Mouse (Mus musculus): ENCODE measurements around the gene Plekhg1.

The Plekhg1 gene

DNA sequence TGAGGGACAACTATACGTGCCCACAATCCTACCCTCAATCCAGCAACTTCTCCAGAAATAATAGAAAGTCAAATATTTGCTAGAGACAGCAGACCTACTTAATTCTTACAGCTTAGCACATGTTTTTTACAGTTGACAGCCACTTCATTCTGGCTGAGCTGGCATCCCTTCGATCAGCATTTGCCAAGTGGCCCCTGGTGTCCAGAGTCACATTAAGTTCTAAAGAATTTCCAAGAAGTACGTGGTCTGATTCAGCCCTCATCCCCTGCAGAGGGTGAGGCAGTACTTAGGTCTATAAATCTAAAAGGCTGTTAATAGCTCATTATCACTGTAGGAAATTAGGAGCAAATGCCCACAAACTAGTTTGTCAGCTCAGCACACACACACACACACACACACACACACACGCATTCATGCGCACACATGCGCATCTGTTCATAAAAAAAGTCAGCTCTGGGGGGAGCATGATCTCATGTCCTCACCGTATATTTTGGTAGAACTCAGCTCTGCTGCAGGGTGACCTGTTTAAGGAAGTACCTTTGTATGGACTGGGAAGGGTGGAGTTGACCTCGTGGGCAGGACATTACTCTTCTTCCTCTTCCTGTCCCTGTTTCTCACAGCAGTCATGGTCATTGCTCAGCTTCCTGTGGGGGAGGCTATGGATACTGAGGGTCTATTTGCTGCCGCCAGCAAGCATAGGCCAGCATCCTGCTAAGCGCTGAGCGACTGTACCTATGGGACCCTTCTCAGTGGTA is 91.6 kb downstream of the Plekhg1 start:
- no peak for DNase-seq

DNA sequence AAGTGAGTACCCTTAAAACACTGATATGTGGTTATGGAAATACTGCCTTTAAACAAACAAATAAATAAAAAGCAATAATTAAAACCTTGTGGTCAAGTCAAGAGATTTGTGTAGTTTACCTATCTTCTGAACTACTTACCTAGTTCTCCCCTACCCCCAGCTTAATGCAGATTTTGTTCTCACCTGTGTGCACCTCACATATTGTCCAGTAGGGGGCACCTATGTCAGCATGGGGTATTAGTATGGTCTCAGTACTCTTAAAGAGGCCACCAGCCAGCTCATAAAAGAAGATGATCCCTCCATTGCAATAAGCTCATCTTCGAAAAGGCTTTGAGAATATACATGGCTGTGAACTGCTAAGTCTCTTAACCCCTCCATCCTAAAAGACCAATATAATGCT is 93.9 kb downstream of the Plekhg1 start:
- DNase-seq: no peak

DNA sequence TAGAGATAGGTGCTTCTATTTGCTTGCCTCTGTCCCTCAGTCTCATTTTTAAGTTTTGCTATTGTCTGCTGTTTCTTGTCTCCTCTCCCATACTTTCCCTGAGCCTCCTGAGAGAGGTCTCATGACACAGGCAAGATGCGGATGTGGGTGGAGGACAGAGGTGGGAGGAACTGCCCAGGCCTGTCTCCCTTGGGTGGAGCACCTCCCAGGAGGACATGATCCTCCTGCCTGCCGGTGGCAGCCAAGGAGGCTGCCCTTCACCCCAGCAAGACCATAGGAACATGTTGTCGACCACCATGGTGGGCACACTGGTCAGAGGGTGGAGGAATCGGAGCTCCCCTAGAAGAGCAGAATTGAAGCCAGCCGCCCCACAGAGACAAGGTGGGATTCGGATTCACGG is 94.5 kb downstream of the Plekhg1 start:
- no peak for DNase-seq

DNA sequence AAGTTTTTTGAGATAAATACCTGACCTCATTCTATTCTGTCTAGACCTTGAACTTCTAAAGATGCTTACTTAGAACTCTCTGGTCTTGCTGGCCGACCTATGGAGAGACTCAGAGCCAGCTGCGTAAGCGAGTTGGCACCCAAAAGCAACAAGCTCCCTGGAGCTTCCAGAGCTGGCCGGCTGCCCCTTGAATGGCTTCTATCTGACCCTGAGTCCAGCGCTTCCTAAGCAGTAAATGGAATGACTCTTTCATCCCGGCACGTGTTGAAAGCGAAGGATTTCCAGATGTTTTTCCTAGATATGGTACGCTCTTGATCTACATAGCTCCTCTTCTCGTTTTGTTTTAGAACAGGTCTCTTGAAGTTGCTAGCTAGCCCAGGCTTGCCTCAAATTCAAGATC is 95.5 kb downstream of the Plekhg1 start:
- no peak for DNase-seq

DNA sequence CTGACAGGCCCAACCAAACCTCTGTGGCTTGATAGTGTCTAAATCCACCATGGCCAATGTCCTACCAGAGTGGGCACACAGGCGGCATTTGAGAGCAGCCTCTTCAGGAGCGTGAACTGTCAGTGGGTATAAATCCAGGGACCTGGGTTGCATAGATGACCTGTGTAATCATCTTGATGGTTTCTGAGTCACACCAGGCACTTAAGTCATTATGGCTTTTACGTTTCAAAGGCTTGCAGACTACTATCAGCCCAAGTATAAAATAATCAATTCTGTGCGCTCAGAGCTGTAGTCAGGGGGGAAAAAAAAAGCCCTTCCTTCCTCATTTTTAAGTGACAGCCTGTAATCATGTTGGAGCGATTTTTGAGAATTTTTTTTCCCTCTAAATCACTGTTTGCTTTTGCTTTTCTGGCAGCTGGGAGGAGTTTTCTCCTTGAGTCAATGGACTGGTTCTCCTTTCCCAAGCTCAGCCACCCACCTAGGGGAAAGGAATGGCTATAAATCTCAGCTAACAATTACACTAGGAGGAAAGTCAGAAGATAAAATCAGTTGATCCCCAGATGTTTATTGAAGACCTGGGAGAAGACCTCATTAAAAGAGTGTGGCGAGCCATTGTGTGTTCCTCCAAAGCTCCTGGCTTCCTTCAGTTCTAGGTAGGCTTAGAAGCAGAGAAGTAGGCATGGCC is 99.7 kb downstream of the Plekhg1 start:
- no peak for DNase-seq

DNA sequence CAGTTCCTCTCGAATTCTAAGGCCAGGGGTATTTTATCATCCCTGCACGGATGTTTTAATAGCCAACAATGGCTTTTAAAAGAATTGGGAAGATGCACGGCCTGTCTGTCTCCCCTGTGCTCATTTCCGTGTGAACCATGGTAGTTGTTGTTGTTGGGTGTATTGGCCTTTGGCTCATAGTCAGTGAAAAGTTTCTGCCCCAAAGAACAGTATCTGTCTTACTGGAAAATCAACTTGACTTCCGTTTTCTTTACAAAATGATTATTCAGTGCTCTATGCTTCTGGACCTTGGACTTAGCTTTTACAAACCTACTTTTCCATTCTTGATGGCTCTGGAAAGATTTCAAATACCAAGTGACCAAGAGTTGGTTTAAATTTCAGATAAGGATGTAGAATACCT is 104.3 kb downstream of the Plekhg1 start:
- DNase-seq: no peak

DNA sequence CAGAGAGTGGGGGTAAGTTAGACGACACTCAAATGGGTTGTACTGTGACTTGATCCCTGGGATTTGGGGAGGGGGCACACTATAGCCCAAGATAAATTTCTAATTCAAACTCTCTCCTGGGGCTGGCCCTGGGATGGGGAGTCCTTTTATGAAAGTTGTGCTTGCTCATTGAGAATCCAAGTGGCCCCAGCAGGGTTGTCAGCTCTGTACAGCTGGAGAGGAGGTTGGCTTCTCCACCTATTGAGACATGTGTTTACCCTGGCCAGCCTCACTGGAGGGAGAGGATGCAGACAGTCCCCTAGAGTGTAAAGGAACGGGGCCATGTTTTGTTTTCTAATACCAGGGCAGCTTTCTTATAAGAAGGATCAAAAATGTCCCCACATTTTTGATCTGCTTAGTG is 106.9 kb downstream of the Plekhg1 start:
- no peak for DNase-seq

DNA sequence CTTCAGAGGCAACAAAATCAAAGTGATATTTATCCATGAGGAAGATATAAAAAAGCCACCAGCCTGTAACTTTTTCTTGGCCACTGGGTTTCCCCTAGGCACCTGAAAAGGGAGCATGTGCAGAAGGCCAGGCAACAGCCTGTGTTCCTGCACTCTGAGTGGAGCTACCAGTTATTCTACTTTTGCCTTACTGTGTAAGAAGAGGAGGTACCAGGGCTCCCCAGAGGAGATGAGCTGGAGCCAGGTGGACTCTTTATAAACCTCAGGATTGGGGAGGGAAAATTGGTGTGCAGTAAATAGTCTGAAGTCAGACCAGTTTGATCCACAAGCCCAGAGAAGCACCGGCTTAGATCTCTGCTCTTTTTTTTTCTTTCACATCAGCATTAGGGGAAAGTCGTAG is 111.3 kb downstream of the Plekhg1 start:
- DNase-seq: no peak

DNA sequence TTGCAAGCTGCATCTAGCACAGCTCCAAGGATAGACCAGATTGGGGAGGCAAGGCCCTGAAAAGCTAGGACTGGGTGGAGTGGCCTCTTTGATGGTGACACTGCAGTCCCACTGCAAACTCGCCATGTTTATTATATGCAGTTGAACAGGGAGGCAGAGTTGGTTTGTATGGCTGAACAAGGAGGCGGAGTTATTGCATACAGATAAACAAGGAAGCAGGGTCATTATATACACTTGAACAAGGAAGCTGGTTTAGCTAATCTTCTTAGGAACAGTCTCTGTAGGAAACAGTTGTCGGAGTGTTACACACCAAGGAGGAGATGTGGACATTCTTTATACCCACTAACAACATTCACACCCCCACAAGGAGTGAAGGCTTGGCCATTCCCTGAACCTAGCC is 112.6 kb downstream of the Plekhg1 start:
- no peak for DNase-seq

DNA sequence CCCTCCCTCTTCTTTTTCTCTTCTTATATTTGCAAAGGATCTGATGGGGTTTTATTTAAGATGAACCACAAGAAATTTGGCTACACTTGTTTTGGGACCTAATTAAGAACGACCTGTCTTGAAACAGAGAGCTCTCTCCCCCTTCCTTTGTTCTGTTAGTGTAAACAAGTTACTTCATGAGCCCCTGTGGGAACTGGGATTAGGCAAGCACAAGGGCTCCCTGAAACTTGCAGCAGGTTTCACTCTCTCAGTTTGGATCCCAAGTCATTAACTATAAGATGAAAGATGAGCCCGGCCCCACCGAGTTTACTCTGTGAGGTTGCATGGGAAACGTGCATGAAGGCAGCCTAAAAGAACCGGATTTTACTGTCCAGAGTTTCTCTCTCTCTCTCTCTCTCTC is 117.7 kb downstream of the Plekhg1 start:
- no peak for DNase-seq

DNA sequence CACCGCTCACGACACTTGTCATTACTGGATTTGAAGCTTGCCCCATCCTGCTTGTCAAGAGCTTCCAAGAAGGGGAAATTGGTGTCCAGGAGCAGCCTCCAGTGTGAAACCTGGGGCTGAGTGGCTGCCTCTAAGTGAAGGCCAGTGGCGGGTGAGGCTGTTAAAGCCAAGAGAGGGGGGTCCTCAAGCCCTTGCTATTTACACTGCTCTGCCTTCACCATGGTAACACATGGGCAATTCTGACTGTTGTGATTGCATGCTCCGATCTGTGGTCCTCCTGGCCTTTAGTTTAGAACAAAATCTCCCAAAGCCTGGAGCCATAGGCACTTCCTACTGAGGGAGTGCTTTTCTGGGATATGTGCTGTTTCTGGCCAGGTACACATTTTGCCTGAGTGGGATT is 118.3 kb downstream of the Plekhg1 start:
- DNase-seq: no peak

DNA sequence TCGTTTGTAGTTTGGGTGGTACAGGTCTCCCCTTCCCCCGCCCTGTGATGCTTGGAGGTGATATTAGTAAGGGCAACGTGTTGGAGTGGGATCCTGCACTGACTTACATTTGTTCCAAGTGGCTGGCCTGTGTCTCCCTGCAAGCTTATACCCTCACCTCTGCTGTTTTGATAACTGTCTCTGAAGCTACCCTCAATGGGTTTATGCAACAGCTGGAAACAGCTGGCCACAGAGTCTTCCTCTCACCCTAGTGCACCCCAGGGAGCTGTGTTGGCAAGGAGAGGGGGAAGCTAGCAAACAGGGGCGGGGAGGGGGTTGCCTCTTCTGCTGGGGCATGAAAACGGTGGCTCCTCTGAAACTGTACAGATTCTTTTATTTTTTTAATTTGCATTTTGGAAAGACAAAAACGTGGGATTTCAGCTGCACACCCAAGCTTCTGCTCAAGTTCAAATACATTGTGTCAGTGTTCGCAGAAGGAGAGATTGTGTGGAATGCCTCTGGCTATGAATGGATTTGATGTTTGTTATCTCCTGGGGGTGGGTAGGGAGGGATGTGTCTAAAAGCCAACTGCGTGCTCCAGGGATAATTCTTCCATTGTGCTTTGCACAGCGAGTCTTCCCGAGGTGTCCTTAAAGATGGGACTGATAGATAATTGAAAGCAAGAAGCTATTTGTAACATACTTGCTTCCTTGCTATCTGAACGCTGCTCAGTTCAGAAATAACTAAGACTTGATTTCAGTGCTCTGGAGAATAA is 119.0 kb downstream of the Plekhg1 start:
- DNase-seq: no peak

DNA sequence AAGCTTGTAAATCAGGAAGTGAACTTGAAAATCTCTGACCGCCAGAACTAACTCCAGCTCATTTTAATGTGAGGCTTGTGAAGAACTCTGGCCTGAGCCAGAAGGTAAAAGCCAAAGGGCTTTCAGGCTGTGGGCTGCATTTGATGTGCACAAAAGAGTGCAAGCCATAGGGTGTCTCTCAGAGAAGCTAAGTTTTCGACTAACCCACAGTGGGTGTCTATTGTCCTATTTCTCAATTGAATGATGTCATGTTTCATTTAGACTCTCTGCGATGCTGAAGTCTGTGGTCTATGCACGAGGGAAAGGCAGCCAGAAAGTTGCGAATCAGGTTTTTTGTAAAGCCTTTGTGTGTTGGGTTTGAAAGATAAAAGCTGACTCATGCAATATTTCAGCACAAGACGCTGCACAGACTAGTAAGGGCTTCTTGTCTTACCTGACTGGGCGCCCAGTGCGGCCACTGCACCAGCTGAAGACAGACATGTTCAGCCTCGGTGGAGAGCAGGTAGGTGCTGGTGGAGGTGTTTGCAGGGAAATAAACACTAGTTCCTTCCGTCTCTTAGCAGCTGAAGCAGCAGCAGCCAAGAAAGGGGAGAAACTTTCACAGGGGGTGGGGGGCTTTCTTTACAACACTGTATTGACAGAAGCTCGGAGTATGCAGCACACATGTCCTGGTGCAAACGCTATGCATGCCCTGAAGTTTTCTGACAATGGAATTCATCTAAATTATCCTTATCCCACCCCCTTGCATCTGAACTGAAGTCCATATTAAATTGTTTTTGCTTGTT is 123.4 kb downstream of the Plekhg1 start:
- DNase-seq: no peak

DNA sequence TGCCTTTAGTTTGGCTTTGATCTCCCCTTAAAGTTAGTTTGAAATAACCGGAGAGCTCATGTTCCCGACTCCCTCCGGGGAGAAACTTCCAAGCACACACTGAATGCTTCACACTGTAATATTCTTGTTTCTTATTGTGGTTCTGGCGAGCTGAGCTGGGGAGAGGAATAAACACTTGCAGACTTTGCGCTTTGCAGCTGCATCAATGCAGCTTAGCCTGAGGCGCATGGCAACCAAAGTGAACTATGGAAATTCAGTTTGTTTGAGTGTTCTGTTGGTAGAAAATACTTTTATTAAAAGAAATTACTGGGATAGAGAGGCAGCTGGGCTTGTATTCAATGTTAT is 124.0 kb downstream of the Plekhg1 start:
- DNase-seq: no peak

DNA sequence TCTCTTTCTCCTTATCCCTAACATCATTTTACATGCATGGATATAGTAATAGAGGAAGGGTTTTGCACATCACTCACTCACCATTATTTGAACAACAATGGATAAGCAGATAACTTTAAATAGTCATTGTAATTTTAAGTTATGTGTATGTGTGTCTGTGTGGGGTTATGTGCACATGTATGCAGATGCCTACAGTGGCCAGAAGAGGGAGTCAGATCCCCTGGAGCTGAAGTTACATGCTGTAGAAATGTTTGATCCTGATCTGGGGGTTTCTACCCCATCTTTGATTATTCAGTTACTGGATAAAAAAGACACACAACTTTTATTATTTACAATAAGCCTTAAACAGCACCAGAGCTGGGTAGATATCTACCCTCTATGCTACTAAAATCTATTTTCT is 127.1 kb downstream of the Plekhg1 start:
- DNase-seq: no peak

DNA sequence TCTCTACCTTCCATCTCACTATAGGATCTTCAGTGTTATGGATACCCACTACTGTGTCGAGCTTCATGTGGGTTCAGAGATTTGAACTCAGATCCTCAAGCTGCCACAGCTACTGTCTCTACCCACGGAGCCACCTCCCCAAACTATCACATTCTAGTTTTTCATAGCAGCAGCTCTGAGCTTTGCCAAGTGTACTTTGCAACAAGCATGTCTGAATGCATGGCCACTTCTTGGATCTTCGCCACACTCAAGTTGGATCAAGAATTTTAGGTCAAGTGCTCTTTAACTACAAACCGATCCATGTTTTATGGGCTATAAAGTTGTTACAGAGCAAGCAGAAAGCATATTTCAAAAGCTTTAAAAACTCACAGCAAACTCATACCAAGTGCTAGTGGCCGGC is 130.7 kb downstream of the Plekhg1 start:
- DNase-seq: no peak

DNA sequence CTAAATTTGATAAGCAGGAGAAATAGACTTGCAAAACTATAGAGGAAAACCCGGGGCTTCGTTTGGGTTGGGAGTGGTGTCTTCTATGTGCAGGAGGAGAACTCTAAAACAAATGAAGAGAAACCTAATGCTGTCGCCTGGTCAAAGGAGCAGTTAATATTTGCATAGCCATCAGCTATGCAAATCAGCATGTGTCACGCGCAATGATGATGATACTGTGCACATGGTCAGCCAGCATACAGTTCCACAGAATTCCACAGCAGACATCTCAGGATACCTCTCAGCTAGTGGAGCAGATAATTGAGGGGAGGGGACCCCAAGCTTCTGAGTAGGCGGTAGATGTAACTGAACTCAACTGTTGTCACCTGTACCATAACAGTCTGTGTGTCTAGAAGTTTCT is 133.3 kb downstream of the Plekhg1 start:
- DNase-seq: no peak

DNA sequence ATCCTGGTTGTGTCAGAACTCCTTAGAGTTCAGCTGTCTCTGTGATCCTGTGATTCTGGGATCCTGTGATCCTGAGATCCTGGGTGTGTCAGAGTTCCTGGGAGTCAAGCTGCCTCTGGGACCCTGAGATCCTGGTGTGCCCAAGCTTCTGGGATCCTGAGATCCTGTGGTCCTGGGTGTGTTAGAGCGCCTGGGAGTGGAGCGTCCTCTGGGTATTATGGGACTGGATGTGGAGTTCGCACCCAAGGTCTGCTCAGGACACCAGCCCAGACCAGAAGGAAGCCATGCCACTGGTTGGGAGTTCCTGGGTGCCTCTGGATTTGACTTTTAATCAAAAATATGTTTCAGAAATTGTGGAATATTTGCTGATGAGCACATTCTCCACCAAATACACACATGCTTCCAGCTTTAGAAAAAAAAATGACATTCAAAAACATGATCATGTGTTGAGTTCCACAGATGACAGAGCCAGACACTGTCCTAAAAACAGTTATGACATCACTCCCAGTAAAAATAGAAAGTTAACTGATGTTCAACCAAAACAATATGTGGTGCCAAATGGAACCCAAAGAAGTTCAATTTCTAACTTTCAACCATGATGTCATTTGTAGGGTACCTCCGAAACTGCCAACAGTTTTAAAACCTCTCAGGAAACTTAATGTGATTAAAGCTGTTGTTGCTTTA is 137.8 kb downstream of the Plekhg1 start:
- DNase-seq: no peak

DNA sequence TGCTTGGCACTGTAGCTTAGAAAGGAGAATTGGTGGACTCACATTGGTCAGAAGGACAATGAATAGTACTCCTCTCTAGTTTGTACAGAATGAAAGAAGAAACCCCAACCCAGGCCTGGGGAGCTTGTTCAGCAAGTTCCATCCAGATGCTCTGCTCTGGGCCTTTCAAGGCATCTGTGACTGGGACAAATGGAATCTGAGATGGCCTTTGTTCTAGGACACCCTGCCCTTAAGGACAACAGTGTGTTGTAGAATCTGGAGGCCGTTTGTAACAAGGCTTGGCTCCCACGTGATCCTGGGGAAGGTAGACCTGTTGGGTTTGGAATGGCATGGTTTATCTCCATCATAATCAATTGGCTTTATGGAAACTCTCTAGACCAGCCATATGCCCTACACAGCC is 141.0 kb downstream of the Plekhg1 start:
- DNase-seq: no peak

DNA sequence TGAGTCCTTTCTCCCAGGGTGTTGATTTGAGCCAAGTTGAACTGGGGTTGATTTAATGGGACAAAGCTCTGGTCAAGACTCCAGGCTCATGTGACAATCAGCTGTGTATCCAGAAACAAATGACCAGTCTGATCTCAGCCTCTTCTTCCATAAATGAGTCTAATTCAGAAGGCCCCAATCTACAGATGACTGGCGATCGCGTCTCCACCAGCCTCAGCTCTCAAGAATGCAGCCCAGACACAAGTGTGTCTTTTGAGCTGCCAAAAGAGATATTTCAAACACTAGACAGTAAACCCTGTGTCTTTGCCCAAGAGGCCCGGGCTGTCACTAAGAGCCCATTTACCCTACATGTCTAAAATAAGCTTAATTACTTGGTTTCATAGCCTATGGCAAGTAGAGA is 148.3 kb downstream of the Plekhg1 start:
- DNase-seq: no peak

DNA sequence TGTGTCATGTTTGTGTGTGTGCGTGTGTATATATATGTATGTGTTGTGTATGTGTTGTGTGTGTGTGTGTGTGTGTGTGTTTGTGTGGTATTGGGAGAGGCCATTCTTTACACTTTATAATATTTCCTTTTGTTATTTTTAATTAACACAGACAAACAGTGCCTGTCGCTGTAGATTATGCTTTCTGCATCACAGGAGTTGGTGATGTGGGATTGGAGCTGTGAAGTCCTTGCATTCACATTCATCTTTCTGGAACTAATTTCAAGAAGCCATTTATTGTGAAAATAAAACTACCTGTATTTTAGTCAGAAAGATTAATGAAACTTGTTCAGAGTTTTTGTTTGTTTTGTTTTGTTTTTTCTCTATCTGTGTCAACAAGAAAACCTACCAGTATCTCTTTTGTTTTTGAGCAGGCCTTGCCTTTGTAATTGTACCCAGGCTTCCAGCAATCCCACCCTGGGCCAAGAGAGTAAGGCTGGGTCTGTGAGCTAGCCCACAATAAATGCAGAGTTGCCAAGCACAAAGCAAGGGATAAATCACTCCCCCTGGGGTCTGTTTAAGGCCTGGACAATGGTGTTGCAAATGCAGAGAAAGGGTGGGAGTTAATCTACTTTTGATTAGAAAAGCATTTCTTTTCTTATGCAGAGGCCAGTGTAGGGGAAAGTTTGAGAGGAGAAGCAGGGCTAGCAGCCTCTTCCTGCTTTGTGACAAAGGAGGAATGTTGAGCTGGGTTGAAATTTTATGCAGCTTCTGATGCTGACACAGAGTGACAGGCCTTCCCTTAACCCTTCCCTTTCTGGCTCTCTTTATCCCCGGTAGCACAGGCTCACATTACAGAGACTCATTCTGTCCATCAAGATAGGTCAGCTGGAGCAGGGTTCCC is 151.5 kb downstream of the Plekhg1 start:
- DNase-seq: no peak

DNA sequence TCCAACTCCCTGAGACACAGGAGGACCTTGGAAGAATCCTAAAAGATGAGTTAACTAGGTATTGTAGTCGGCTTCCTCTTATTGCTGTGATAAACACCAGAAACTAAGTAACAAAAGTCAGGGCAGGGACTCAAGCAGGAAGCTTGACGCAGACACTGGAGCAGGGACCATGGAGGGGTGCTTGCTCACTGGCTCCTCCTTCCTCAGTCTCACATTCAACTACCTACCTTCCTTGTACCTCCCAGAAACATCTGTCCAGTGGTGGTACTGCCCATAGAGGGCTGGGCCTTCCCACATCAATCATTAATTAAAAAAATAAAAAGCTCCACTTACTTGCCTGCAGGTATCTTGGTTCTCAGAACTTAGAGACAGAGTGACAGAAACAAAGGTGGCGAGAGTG is 152.2 kb downstream of the Plekhg1 start:
- no peak for DNase-seq

Data from thymus, postnatal 4 days (tissue).